Mouse (Mus musculus) megakaryocyte progenitor cell, adult 5-6 weeks (primary cell): ENCODE data around the gene Foxl2. TPM values are rescaled to one million over a fixed set of nuclear protein-coding genes. Genes with fewer than 3 reads are reported as not detected.

Experiments used
- ATAC-seq: replicated peaks from 2 replicates; pipeline ENCODE4 v1.8.0; 2016; ENCODE audit warnings: mild to moderate bottlenecking, moderate TSS enrichment, inconsistent platforms; ENCODE audit not compliant: poor library complexity
- total RNA-seq, 2 experiments: library from RNA; stranded (forward) in 1 of 2; stranded (reverse) in 1 of 2; fragments of 157-497, 149-512 nt in 1 of 2; fragments of 200-1000 nt in 1 of 2; gene quantifications; 2 replicates each; pipeline versions ENCODE4 v1.2.3 to v1.2.4; 2015 to 2017

The Foxl2 gene
- total RNA-seq (2015) (not detected in 2 replicates), total RNA-seq (2017) (not detected in 2 replicates)

- no peak for ATAC-seq
Observed at GRCm38 (mm10) chr9:98955103-98955715, at the start of gene Foxl2. TSS of gene Foxl2 (plus strand) at chr9:98955288.

DNA sequence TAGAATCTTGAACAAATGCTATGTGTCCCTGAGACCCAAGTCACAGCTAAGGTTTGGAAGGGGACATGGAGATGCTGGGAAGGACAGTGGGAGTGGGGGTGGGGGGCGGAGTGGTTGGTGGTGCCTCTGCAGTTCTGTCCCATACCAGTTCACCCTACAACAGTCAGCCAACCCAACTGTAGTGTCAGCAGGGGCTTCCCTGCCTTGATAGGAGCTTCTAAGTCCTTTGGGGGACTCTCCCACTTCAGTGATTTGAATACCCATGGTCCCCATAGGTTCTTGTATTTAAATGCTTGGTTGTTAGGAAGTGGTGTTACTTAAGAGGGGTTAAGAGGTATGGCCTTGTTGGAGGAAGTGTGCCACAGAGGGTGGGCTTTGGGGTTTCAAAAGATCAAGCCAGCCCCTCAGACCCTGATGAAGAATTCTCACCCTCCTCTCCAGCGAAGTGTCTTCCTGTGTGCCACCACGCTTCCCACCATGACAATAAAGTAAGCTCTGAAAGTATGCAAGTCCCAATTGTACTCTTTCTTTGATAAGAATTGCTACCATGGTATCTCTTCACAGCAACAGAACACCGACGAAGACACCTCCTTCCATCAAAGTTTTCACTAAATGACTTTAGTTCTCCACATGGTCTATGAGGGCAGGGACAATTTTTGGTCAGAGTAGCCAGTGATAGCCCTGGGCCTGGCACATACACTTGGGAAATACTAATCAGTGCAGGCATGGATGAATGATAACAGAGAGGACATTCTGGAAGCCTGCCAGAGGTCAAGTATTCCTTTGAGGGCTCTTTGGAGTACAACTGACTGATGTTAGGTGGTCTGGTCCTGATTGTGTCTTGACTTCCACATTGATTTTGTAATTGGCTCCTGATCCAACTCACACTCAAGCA, 34.2 kb upstream of the Foxl2 start:
- ATAC-seq: no peak

GRCm38 (mm10) chr9:98923119-98923518, 32.0 kb upstream of the Foxl2 start:
- no peak for ATAC-seq

DNA sequence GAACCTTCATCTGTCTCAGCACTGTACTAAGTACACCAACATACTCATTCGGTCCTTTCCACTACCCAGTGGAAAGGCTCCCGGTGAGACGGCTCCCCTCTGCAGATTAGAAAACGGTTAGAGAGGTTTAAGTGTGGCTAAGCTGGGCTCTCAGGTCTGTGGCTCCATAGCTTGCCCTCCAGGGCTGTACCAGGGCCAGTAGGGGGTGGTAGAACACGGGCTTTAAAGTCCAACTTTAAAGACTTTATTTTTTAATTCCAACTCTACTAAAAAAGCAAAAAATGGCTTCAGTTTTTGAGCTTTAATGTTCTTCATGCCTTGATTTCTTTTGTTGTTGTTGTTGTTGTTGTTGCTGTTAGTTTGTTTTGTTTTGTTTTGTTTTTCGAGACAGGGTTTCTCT, 30.9 kb upstream of the Foxl2 start:
- no peak for ATAC-seq

- ATAC-seq: no peak
Observed at GRCm38 (mm10) chr9:98929496-98929895, 25.6 kb upstream of the Foxl2 start.

DNA sequence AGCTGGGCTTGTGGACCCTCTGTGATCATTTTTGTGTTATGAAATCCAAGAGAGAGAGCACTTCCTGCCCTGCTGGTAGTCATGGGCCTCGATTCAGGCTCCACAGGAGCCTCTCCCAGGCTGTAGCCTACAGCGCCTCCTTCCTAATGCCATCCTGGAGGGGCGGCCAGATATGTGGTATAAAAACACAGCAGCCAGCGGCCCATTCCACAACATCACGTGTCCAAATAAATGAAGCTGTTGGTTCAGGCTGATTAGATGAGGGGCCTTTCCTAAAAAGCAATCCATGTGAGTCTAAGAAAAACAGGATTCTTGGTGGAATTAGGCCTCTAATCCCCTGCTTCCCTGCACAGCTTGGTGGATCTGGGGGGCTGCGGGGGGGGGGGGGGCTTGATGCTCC, 22.2 kb upstream of the Foxl2 start:
- no peak for ATAC-seq

DNA sequence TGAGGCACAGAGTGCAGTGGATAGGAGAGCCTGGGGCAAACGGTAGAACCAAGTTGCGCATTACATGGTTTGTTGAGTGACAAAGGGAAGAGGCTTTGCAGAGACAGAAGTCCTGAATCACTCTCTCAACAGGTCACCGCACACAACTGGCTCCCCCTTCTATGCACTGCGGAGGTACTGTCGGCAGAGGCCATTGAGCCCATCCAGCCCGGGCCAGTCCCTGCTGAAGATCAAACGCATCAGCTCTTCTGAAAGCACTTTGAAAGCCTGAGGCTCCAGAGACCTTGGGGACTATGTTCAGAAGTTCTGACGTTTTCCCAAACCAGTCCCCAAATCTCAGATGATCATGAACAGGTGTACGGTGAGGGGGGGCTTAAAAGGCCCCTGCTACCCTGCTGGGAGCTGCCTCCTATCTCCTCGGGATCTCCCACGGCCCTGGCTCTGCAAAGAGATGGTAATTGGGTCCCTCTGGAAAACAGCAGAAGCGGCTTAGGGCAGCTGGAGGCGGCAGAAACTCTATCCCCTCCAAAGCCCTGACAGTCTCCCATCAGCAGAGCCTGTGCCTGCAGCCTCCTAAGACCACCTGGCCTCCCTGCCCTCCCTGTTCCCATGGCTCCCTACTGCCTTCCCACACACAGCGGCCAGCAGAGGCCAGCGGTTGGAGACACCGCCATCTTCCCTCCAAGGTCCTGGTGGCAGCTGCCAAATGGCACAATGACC, 19.7 kb upstream of the Foxl2 start:
- ATAC-seq: no peak

GRCm38 (mm10) chr9:98939290-98939689, 15.8 kb upstream of the Foxl2 start:
- no peak for ATAC-seq

GRCm38 (mm10) chr9:98952171-98953050, 2.7 kb upstream of the Foxl2 start:
- ATAC-seq: peak; percentile 32

GRCm38 (mm10) chr9:98953291-98953690, 1.8 kb upstream of the Foxl2 start:
- ATAC-seq: no peak

DNA sequence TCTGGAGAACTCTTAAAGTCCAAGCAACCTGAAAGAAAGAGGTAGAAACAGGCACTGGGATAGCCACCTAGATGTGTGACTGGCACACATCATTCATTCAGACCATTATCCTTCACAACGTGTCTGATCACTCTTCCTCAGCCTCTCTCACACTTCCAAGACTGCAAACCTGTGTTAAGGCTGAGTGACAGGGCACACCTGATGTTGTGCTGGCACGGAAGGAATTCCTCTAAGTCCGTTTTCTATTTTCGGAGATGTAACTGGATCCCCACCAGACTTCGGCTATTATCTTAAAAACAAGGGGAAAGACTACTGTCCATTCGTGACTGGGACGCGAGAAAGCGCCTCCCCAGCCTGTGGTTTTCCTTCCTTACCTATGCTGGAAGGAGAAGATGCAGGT, 1.3 kb upstream of the Foxl2 start:
- no peak for ATAC-seq

DNA sequence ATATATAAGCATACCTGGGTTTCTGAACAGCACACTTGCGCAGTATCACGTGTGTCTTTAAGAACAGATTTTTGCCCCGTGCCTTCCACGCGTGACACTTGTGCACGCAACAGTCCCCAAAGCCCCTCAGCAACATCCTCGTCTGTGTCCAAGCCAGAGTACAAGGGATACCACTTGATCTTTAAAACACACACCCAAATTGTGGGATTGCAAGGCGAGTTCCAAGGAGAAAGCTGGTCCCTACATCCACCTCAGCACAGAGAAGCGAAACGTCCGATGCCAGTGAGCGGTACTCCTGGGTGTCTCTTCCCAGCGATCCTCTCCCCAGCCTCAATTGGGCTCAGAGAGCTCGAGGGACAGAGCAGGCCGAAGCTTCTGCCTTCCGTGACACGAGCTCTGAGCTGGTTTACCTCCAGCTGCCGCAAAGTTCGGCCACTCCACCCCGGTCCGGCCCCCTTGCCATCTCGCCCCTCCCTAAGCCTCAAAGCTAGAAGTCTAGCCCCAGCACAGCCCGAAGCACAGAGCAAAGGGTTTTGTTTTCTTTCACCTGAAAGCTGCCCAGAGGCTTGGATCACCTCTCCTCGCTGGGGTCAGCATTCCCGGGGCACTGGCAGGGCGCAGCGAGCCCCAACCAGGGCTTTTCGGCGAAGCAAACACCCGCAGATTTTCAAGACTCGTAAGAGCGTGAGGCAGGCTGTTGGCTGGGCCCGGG, 541 bp upstream of the Foxl2 start:
- ATAC-seq: no peak

GRCm38 (mm10) chr9:98955716-98956224, 682 bp downstream of the Foxl2 start:
- 0 out of 2 replicates have a peak, but pooled peaks have one; percentile 28 for ATAC-seq

DNA sequence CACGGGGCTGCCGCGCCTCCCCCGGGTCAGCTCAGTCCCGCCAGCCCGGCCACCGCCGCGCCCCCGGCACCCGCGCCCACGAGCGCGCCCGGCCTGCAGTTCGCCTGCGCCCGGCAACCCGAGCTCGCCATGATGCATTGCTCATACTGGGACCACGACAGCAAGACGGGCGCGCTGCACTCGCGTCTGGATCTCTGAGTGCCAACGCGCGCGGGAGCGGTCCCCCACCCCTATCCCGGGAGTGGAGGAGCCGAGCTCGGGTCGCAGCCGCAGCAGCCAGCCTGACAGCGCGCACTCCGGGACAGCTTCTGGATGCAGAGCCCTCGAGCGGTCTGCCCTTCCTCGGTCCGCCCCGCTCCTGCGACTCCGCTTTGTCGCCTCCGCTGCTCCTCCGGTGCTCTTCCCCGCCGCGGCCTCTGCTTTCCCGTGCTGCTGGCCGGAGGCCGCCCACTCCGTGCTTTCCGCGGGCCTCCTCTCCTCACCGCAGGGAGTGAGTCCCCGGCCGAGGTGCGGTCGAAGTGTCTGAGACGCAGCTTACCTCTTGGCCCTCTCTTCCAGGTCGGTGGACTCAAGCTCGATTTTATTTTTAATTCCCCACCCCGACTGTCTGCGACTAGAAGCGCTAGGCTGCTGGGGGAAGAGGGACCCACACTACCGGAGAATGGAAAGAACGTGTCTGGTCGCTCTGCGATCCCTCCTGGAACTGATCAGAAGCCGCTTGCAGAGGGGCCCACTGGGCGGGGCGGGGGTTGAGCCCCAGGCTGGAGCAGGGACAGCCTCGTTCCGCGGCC, 1.7 kb downstream of the Foxl2 start:
- ATAC-seq: no peak

- ATAC-seq: no peak
Observed at GRCm38 (mm10) chr9:98957751-98958351, 2.8 kb downstream of the Foxl2 start.

GRCm38 (mm10) chr9:98958628-98959027, 3.5 kb downstream of the Foxl2 start:
- ATAC-seq: no peak

- no peak for ATAC-seq
Observed at GRCm38 (mm10) chr9:98959851-98960250, 4.8 kb downstream of the Foxl2 start.

GRCm38 (mm10) chr9:98960348-98960747, 5.3 kb downstream of the Foxl2 start:
- ATAC-seq: no peak
